Mouse (Mus musculus) kidney, postnatal 0 days (tissue): Measurements from ENCODE around the gene Hoxa10. TPM values are rescaled to one million over a fixed set of nuclear protein-coding genes. Genes with fewer than 3 reads are reported as not detected.
A peak's percentile ranks its signal among the peaks of the same experiment; 100 is the strongest.

Experiments used
- ATAC-seq: fragments of 200-750 bp; cut with Nextera tagmentation; replicated peaks from 2 replicates; pipeline ENCODE4 v1.8.0; 2017; ENCODE audit warnings: low read depth, moderate number of reproducible peaks, moderate TSS enrichment, moderate library complexity; ENCODE audit not compliant: low FRiP score
- DNase-seq: peaks from one replicate; pipeline ENCODE4 v3.0.0-alpha.2; 2016; ENCODE audit warnings: low spot score
- H3K27ac ChIP-seq: fragments of 300-500 bp; sonication (generic); 2 replicates; pipeline ENCODE4 v1.5.1; 2014; ENCODE audit warnings: mild to moderate bottlenecking
- H3K27me3 ChIP-seq: fragments of 300-500 bp; sonication (generic); 2 replicates; pipeline ENCODE4 v1.6.1; 2014; ENCODE audit warnings: low read length, mixed read lengths; ENCODE audit not compliant: insufficient read depth
- H3K36me3 ChIP-seq: fragments of 300-500 bp; sonication (generic); 2 replicates; pipeline ENCODE4 v1.6.1; 2014; ENCODE audit warnings: low read length, mixed read lengths; ENCODE audit not compliant: insufficient read depth
- H3K4me1 ChIP-seq: fragments of 300-500 bp; sonication (generic); replicated peaks from 2 replicates; pipeline ENCODE4 v1.6.1; 2014; ENCODE audit warnings: antibody characterized with exemption, low read length, mixed read lengths; ENCODE audit not compliant: insufficient read depth
- H3K4me2 ChIP-seq: fragments of 300-500 bp; sonication (generic); 2 replicates; pipeline ENCODE4 v1.6.1; 2014; ENCODE audit warnings: mild to moderate bottlenecking, low read length, moderate library complexity, mixed read lengths
- H3K4me3 ChIP-seq: fragments of 300-500 bp; sonication (generic); replicated peaks from 2 replicates; pipeline ENCODE4 v1.5.1; 2014; ENCODE audit warnings: low read depth, low read length
- H3K9ac ChIP-seq: fragments of 300-500 bp; sonication (generic); 2 replicates; pipeline ENCODE4 v1.6.1; 2014; ENCODE audit warnings: low read depth, low read length
- H3K9me3 ChIP-seq: fragments of 300-500 bp; sonication (generic); replicated peaks from 2 replicates; pipeline ENCODE4 v1.6.1; 2016; ENCODE audit warnings: low read length, inconsistent platforms, mixed read lengths
- CTCF ChIP-seq: IDR thresholded peaks from 2 replicates; pipeline ENCODE4 v1.5.1; 2016; ENCODE audit warnings: antibody characterized with exemption, low read depth, mild to moderate bottlenecking, moderate library complexity
- WGBS: fragments of 180-500 bp; shearing (Covaris S2); extraction: QIAGEN DNeasy Blood & Tissue Kit; methylation state at CpG from one replicate; pipeline ENCODE4 v1.1.7; 2014; 5-methylcytosine and 5-hydroxymethylcytosine counted together
- microRNA counts: library from miRNA; unstranded; fragments of <30 nt; microRNA quantifications from one replicate; lab custom pipeline; 2015
- microRNA-seq: library from miRNA; unstranded; fragments of <30 nt; microRNA quantifications from one replicate; pipeline ENCODE4, GENCODE M21; 2016
- polyA plus RNA-seq: library from polyadenylated mRNA; unstranded; fragments of >200 nt; fragmentation: Nextera tagmentation; extraction: Ambion mirVana; gene quantifications from 2 replicates; pipeline ENCODE4 v1.2.1, GENCODE M21; 2015

Hoxa10 gene
- polyA plus RNA-seq, 1 experiment from 2014 or later = 183 TPM

DNA sequence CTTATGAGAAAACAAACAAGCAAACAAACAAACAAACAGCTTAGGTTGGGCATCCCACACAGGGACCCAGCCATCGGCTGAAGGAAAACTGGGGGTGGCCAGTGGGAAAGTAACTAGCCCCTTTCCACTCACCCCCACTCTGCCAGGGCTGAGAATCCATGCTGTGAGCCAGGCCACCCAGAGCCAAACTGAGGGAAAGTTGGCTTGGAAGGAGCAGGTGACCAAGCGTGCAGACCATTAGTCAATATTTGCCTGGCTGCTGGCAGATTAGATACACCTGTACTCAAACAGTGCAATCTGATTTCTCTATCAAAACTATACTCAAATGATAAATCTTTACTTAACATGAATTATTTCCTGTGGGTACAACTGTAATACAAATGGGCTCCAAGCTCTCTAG lies 58.6 kb downstream of the Hoxa10 start:
- H3K36me3 ChIP-seq = 0 out of 2 replicates have a peak, but pooled peaks cover 3% of the 10 kb centered on the region
- TF ChIP-seq CTCF = no peak
- no peaks in the 10 kb centered on the region for H3K27me3 ChIP-seq
- H3K4me1 ChIP-seq = peaks cover 72% of the 10 kb centered on the region
- H3K4me2 ChIP-seq = no peak overlapping the region
- H3K9ac ChIP-seq = no peak overlapping the region
- ATAC-seq = no peak
- no peak overlapping the region for H3K4me3 ChIP-seq
- no peak for DNase-seq
- H3K9me3 ChIP-seq = no peaks in the 10 kb centered on the region
- WGBS = 54% methylated on average over 2 of the region's 2 CpGs
- H3K27ac ChIP-seq = no peak overlapping the region

MicroRNA genes within 50 kb of the gene (microRNA counts, 519-probe panel; counts per million panel counts)
- microRNA mmu-miR-196b (lab: Ali Mortazavi, UCI) = 7,102 counts per million, percentile 95 among the panel's probes with 10 or more counts

Small RNA genes within 50 kb of the gene (microRNA-seq; reads per million reads assigned to microRNA genes)
- 27,168 reads per million, percentile 97 among the genes with 10 or more reads in this experiment for gene Mir196b

Other genes starting within 250 kb of the Hoxa10 start
- gene Skap2, start 228.3 kb downstream of the Hoxa10 start, polyA plus RNA-seq = 35.6 and 37.0 TPM in 2 replicates
- gene Hoxa1, start 82.5 kb downstream of the Hoxa10 start, polyA plus RNA-seq = 0.33 and 0.64 TPM in 2 replicates
- gene Hoxa2, start 76.0 kb downstream of the Hoxa10 start, polyA plus RNA-seq = 2.3 and 2.4 TPM in 2 replicates
- gene 5730596B20Rik, start 63.4 kb downstream of the Hoxa10 start, polyA plus RNA-seq = 1.3 TPM in 2 replicates
- gene Hoxa4, start 49.1 kb downstream of the Hoxa10 start, polyA plus RNA-seq = 1.6 and 2.2 TPM in 2 replicates
- 9.7 and 10.4 TPM in 2 replicates for gene Hoxa5, start 36.3 kb downstream of the Hoxa10 start, polyA plus RNA-seq
- gene Hoxa6, start 32.1 kb downstream of the Hoxa10 start, polyA plus RNA-seq = 2.8 and 3.0 TPM in 2 replicates
- gene Hoxa3, start 27.5 kb downstream of the Hoxa10 start, polyA plus RNA-seq = 4.8 and 6.0 TPM in 2 replicates
- gene Gm28308, start 27.5 kb downstream of the Hoxa10 start, polyA plus RNA-seq = 0.66 and 2.1 TPM in 2 replicates
- 29.7 and 31.7 TPM in 2 replicates for gene Hoxa7, start 19.0 kb downstream of the Hoxa10 start, polyA plus RNA-seq
- 57.3 and 57.8 TPM in 2 replicates for gene Hoxa9, start 9.8 kb downstream of the Hoxa10 start, polyA plus RNA-seq
- 24.7 and 27.7 TPM in 2 replicates for gene Hoxa11, start 5.0 kb upstream of the Hoxa10 start, polyA plus RNA-seq
- gene Hoxa13, start 20.0 kb upstream of the Hoxa10 start, polyA plus RNA-seq = not detected in 2 replicates
- not detected in 2 replicates for gene Evx1, start 72.6 kb upstream of the Hoxa10 start, polyA plus RNA-seq